Mouse (Mus musculus) midbrain, embryonic 10.5 days (tissue): ENCODE data around the gene Napepld. TPM values are rescaled to one million over a fixed set of nuclear protein-coding genes. Genes with fewer than 3 reads are reported as not detected.
"Not testable (repeated sequence)": the region's sequence is repeated elsewhere in the genome, so short reads cannot be mapped to it uniquely, and the experiment has no call there.

Experiments used
- DNase-seq: peaks from one replicate; pipeline ENCODE4 v3.0.0-alpha.2; 2017; ENCODE audit warnings: low spot score
- H3K27ac ChIP-seq: fragments of 300-500 bp; sonication (generic); replicated peaks from 2 replicates; pipeline ENCODE4 v1.5.1; 2016; ENCODE audit warnings: mild to moderate bottlenecking
- H3K27me3 ChIP-seq: fragments of 300-500 bp; sonication (generic); 2 replicates; pipeline ENCODE4 v1.6.1; 2016; ENCODE audit warnings: low read depth, mild to moderate bottlenecking; ENCODE audit not compliant: poor library complexity, severe bottlenecking
- H3K36me3 ChIP-seq: fragments of 300-500 bp; sonication (generic); 2 replicates; pipeline ENCODE4 v1.6.1; 2016; ENCODE audit warnings: mild to moderate bottlenecking, moderate library complexity
- H3K4me1 ChIP-seq: fragments of 300-500 bp; sonication (generic); 2 replicates; pipeline ENCODE4 v1.6.1; 2016
- H3K4me3 ChIP-seq: fragments of 300-500 bp; sonication (generic); 2 replicates; pipeline ENCODE4 v1.5.1; 2016; ENCODE audit warnings: mild to moderate bottlenecking, moderate library complexity
- H3K9me3 ChIP-seq: fragments of 300-500 bp; sonication (generic); replicated peaks from 2 replicates; pipeline ENCODE4 v1.6.1; 2016; ENCODE audit warnings: mild to moderate bottlenecking
- WGBS: fragments of 180-500 bp; shearing (Covaris S2); methylation state at CpG from one replicate; pipeline ENCODE4 v1.1.7; 2016; 5-methylcytosine and 5-hydroxymethylcytosine counted together
- polyA plus RNA-seq: library from polyadenylated mRNA; unstranded; fragments of >200 nt; fragmentation: Nextera tagmentation; extraction: Ambion mirVana; gene quantifications from 2 replicates; pipeline ENCODE4 v1.2.1, GENCODE M21; 2016

Gene Napepld
- polyA plus RNA-seq, 1 experiment from 2014 or later = 10.4 TPM

DNA sequence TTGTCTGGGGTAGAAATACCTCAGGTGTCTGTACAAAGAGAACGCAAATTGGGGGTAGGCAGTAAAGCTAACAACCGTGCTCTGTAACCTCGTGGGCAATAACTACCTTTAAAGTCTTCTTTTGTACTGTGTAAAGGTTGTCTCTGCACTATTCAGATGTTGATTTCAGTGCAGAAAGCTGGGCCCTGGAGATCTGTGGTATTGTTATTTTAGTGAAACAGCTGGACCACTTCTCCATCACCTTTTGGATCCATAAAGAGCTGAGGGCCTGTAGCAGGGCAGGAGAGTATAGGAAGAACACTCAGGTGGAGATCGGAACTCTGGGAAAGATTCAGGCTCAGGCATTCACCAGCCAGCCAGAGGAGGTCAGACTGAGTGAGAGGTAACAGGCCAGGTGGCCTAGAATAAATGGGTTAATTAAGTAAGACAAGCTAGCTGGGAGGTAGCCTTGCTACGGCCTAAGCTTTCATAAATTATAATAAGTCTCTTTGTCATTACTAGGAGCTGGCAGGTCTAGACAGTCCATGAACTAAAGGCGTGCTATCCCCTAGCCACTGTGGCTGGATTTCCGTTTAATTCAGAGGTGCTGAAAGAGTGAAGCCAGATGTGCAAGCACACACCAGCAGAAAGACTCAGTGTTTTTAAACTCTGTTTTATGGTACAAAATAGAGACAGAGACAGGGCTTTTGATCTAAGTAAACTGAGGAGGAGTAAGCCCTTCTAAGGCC lies 49.1 kb downstream of the Napepld start:
- no peaks in the 10 kb centered on the region for H3K27me3 ChIP-seq
- H3K36me3 ChIP-seq = peaks cover 84% of the 10 kb centered on the region
- peaks cover 5% of the 10 kb centered on the region for H3K4me1 ChIP-seq
- no peak for DNase-seq
- 92% methylated on average over 7 of the region's 7 CpGs for WGBS
- H3K9me3 ChIP-seq = no peaks in the 10 kb centered on the region
- no peak overlapping the region for H3K27ac ChIP-seq
- no peak overlapping the region for H3K4me3 ChIP-seq

DNA sequence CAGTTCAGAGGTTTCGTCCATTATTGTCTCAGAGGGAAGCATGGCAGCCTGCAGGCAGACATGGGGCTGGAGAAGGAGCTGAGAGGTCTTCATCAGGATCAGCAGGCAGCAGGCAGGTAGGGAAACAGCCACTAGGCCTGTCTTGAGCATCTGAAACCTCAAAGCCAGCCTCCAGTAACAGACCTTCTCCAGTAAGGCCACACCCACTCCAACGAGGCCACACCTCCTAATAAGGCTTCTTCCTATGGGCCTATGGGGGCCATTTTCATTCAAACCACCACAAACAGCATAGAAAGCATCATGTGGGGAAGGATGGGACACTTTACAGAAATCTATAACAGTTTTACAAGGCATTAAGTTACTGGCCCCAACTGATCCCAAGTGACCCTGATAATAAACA lies 50.5 kb downstream of the Napepld start:
- Histone ChIP-seq H3K27ac (no peak overlapping the region), H3K27me3 (no peaks in the 10 kb centered on the region), H3K36me3 (peaks cover 76% of the 10 kb centered on the region), H3K9me3 (no peaks in the 10 kb centered on the region), H3K4me1 (peaks cover 14% of the 10 kb centered on the region), H3K4me3 (no peak overlapping the region)
- WGBS = 78% methylated on average over 2 of the region's 2 CpGs
- DNase-seq = no peak

DNA sequence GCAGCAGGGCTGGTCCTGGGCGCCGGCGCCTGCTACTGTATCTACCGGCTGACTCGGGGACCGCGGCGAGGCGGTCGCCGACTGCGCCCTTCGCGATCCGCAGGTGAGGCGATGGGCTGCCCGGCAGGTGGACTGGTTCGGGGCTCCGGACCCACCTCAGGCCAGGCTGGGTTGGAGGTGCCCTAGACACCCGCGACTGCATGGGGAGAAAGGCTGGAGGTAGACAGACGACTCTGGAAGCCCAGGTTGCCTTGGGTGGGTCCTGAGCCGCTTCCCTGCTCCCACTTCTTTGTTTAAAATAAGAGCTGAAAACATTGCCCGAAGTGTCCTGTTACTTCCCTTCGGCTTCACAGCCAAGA lies 55.1 kb downstream of the Napepld start:
- DNase-seq = no peak
- H3K4me1 ChIP-seq = peaks cover 23% of the 10 kb centered on the region
- peak overlapping the region; percentile 93 for H3K4me3 ChIP-seq
- peaks cover 33% of the 10 kb centered on the region for H3K36me3 ChIP-seq
- H3K27me3 ChIP-seq = peaks cover 14% of the 10 kb centered on the region
- H3K9me3 ChIP-seq = no peaks in the 10 kb centered on the region
- peak overlapping the region; percentile 94 for H3K27ac ChIP-seq
- WGBS = under 1% methylated on average over 25 of the region's 25 CpGs

DNA sequence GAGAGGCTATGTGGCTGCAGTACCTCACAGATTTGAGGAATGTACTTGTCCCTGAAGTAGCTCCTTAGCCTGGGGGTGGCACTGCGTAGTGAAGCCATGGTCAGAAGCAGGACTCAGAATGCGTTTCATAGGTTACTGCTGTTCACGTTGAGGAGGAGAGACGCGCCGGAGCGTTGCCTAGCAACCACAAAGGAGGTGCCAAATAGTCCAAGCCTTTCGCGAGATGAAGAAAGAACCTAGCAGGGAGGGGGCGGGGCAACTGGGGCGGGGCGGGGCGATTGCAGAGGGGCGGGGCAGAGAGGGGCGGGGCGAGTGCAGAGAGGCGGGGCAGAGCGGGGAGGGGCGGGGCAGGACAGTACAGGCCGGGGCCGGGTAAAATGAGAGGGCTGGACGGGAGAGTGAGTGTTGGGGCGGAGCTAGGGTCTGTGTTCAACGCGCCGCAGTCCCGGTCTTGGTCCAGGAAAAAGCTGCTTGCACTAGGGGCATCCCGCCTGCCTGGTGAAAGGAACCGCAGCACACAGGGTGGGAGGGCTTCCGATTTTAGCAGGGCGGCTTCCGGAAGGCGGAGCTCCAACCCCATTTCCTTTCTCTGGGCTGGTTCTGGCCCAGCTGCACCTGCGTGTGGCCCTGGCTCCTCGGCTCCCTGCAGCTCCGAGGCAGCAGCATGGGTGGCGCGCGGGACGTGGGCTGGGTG lies 55.6 kb downstream of the Napepld start, which contains the start of the genes Fbxl13 and Armc10:
Gene Fbxl13 (minus strand): TSS at position 196 of the 694 bp plus-strand sequence.
Gene Armc10 (plus strand): TSS at position 375 of the 694 bp plus-strand sequence.
- H3K27ac ChIP-seq = peak within 1 kb of the TSS; percentile 94
- peaks cover 14% of the 10 kb centered on the region for H3K27me3 ChIP-seq
- peaks cover 27% of the 10 kb centered on the region for H3K36me3 ChIP-seq
- peaks cover 23% of the 10 kb centered on the region for H3K4me1 ChIP-seq
- H3K4me3 ChIP-seq = peak within 1 kb of the TSS; percentile 93
- peak; percentile 94 for DNase-seq
- no peaks in the 10 kb centered on the region for H3K9me3 ChIP-seq
- 1% methylated on average over 40 of the region's 40 CpGs for WGBS

DNA sequence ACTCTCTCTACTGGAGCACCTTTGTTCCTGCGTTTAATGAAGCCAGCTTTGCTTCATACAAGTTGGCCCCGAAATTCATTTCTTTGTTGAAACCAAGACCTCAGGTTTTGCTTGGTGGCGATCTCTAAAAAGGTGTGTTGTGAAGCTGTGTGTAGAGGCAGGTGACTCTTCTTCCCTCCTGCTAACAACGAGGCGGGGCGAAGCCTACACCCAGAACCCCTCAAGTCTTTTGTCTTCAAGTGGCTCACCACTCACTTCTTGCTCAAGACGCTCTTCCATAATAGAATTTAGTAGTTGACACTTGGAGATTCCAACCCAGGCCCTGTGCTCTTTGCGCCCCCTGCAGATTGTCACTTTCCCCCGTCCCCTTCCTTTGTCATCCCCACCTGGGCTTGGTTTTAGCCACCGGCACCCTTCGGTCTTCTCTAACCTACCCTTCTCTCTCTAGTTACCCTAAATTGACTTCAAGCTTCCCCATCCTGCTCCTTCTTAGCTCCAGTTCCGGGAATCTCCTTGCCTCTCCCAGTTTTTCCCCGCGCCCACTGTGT lies 56.2 kb downstream of the Napepld start:
- Histone ChIP-seq H3K27ac (peak overlapping the region; percentile 94), H3K36me3 (peaks cover 21% of the 10 kb centered on the region), H3K4me1 (peaks cover 25% of the 10 kb centered on the region), H3K9me3 (no peaks in the 10 kb centered on the region), H3K27me3 (peaks cover 14% of the 10 kb centered on the region), H3K4me3 (peak overlapping the region; percentile 93)
- no peak for DNase-seq
- WGBS = 13% methylated on average over 14 of the region's 14 CpGs

DNA sequence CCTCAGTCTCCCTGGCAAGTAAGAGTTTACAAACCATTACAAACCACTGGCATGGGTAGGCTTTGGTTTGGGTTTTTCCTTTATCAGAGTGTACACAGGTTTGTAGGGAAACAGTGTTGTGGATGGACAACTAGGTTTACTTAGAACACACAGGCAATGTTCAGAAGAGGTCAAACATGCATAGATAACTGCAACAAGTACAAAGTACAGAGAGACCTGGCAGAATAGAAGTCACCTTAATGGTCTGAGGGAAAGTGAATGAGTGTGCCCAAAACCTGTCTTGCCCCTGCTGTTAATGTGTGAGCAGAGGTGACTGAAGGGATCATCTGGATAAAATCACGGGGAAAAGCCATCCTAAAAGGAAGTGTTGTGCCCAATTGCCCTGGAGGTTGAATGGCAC lies 57.6 kb downstream of the Napepld start:
- 33% methylated on average over 1 of the region's 1 CpGs for WGBS
- H3K36me3 ChIP-seq = peaks cover 8% of the 10 kb centered on the region

DNA sequence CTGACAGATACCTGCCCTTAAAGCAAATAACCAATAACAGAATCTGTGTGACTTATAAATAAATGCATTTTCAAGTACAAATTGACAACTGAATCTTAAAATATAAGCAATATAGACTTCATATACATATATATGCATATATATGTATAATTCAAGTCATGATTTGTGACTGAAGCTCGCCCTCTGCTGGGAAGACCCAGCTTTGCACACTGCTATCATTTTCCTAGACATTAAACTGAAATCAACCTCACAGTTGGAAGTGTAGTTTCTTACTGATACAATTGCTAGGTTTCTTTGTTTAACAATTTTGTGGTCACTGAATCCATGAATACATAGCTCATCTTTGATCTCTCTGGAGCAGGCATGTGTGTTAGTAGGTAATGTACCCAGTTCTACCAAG lies 60.2 kb downstream of the Napepld start:
- Histone ChIP-seq H3K9me3 (no peaks in the 10 kb centered on the region), H3K4me1 (peaks cover 16% of the 10 kb centered on the region), H3K27me3 (peaks cover 14% of the 10 kb centered on the region), H3K4me3 (no peak overlapping the region), H3K27ac (no peak overlapping the region), H3K36me3 (no peaks in the 10 kb centered on the region)
- peak; percentile 29 for DNase-seq
- WGBS = 3% methylated on average over 1 of the region's 1 CpGs

More for the DNA sequence above, 57.6 kb downstream of the Napepld start:
- Histone ChIP-seq H3K27ac (no peak overlapping the region), H3K27me3 (peaks cover 14% of the 10 kb centered on the region), H3K4me3 (no peak overlapping the region), H3K9me3 (no peaks in the 10 kb centered on the region), H3K4me1 (peaks cover 29% of the 10 kb centered on the region)
- no peak for DNase-seq

DNA sequence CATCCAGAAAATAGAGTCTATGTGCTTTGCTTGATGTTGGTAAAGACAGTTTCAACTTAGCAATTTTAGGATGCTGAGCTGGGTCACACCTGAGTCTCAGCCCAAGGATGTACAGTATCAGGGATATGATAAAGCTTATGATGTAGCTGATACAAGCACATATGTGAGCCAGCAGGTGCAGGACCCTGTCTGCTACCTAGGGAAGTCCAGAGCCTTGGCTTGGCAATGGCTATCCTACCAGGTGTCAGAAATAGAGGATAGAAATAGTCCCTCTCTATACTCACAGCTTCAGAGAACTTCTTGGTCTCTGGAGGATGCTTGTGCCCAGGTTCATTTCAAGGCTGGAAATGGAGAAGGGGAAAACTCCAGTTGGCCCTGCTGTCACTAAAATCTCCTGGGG lies 75.3 kb downstream of the Napepld start:
- Histone ChIP-seq H3K27me3 (no peaks in the 10 kb centered on the region), H3K4me1 (no peaks in the 10 kb centered on the region), H3K27ac (no peak overlapping the region), H3K4me3 (no peak overlapping the region), H3K9me3 (peaks cover 1% of the 10 kb centered on the region; the same call in 1 of the 2 replicates), H3K36me3 (no peaks in the 10 kb centered on the region)
- no peak for DNase-seq

DNA sequence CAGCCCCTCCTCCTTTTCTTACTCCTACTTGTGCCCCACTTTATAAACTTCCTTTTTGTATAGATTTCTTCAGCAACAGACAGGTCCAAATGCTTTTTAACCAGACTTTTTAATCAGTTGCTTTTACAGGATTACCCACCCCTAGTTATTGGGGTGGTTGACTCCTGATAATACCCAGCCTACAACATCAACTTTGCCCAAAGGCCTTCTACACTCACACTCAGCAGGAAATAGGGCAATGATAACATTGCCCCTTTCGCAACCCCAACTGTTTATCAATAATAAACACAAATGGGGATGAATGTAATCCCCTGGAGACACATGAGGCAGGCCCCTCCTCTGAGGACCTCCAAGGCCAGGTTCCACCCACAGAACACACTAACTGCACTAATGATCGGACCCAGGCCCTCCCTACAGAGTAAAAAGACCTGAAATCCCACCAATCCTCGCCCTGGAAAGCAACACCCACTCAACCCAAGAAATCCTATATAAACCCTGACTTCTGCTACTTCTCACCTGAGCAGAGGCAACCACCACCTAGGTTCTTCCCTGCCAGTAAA lies 84.7 kb downstream of the Napepld start:
- H3K9me3 ChIP-seq = no peaks in the 10 kb centered on the region
- no peaks in the 10 kb centered on the region for H3K4me1 ChIP-seq
- H3K27ac ChIP-seq = no peak overlapping the region
- no peaks in the 10 kb centered on the region for H3K36me3 ChIP-seq
- no peak overlapping the region for H3K4me3 ChIP-seq
- 78% methylated on average over 3 of the region's 3 CpGs for WGBS
- DNase-seq = no peak
- no peaks in the 10 kb centered on the region for H3K27me3 ChIP-seq

DNA sequence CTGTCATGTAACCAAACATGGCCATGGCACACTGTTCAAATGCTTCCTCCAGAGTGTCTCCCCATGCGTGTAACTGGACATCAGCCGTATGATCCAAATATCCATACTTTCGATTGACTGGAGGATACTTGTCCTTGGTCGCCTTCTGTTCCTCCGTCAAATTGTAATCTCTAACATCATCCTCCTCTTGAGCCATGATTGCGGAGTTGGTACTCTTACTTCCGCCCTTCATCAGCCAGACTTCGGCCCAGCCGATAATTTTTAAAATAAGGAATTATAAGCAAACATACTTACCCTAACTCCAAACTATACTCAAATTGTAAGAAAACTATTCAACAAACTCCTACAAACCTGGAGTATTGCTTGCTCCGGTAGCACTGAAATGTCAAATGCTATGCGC lies 86.9 kb downstream of the Napepld start:
- not testable (repeated sequence) for H3K27ac ChIP-seq, H3K4me3 ChIP-seq, H3K36me3 ChIP-seq, DNase-seq, H3K27me3 ChIP-seq, H3K9me3 ChIP-seq, H3K4me1 ChIP-seq
- WGBS = 97% methylated on average over 11 of the region's 11 CpGs
